Mouse (Mus musculus) urinary bladder, adult 18-20 months (tissue): ENCODE measurements at regions not wholly inside any gene's neighbourhood (a gene's known extent, or its start where the extent isn't known, plus 50 kb on each side); places are given as distances from the start of the nearest gene placed in this dataset.

Experiments used
- DNase-seq, 2 experiments: peaks; one replicate each; pipeline ENCODE4 v3.0.0; 2022; ENCODE audit warnings: low spot score in 2 of 2, mixed read lengths in 2 of 2

DNA sequence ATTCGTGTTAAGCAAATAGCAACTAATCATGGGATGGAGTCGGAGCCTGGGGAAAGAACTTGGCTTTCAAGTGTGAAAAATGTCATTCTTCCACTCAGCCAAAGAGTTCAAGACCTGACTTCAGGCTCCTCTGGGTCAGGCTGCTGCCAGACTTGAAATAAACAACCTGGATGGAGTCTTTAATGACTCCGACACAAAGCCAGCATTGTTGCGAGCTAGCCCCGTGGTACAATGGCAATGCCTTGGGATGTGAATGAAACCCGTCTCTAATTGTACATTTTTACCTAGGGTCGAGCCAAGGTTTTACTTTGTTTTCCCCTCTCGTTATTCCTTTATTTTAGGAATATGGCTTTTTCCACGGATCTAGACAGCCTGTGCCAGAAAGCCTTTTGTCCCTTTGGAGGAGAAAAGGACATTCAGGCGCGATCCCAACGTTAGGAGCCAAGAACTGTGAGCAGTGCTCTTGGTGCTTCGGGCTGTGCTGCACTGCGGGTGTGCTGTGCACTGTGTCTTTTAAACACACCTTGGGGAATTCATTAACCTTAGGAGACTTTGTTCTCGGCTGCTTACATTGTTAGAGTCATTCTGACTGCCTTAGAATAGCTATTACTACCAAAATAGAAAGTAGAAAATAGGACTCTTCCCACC is 398.1 kb downstream of the Cd83 start:
- no peak for DNase-seq

DNA sequence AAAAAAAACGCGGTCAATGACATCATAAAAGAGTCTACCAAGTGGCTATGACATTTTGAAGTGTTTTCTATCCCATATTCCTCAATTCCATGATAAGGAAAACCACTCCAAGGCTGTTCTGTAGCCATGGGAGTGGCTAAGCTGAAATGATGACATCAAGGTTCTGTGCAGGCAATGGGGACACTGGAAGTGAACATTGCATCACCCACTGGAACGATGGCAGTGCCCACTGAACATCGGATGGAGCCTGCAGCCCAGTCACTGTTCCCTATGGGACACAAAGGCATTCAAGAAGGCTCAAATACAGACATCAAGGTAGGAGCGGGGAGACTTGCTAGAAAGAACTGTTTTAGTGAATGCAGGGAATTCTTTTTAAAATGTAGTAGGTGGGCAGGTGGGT is 410.8 kb downstream of the Cd83 start:
- no peak for DNase-seq

DNA sequence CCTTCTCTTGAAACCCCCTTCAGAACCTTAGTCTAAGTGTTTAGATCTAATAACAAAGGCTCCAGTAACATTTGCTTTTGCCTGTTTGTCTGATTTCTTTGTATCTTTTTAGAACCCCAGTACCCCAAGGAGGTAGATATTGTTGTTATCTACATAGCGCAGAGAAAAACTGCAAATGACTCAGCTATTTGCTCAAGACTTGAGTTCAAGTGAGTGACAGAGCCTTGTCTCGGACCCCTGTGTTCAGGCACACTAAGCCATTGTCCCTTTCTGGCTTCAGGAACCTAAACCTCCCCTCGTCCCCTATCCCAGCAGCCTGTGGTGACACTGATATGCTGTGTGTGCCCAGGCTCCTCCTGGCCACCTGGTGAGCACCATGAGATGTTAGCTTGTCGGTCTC is 421.5 kb downstream of the Cd83 start:
- DNase-seq: no peak

- DNase-seq: no peak
Measured at GRCm38 (mm10) chr13:44206448-44206847, 421.9 kb downstream of the Cd83 start.

- no peak for DNase-seq
Measured at GRCm38 (mm10) chr13:44207400-44208005, 422.9 kb downstream of the Cd83 start.

- DNase-seq: no peak
Measured at GRCm38 (mm10) chr13:44209036-44209435, 424.5 kb downstream of the Cd83 start.

- no peak for DNase-seq
Measured at GRCm38 (mm10) chr13:44210123-44210522, 425.5 kb downstream of the Cd83 start.

- DNase-seq: no peak
Measured at GRCm38 (mm10) chr13:44212356-44212755, 427.8 kb downstream of the Cd83 start.

GRCm38 (mm10) chr13:44212936-44213335 is 428.4 kb downstream of the Cd83 start:
- DNase-seq: no peak

- DNase-seq: no peak
Measured at GRCm38 (mm10) chr13:44218266-44218665, 433.7 kb downstream of the Cd83 start.

DNA sequence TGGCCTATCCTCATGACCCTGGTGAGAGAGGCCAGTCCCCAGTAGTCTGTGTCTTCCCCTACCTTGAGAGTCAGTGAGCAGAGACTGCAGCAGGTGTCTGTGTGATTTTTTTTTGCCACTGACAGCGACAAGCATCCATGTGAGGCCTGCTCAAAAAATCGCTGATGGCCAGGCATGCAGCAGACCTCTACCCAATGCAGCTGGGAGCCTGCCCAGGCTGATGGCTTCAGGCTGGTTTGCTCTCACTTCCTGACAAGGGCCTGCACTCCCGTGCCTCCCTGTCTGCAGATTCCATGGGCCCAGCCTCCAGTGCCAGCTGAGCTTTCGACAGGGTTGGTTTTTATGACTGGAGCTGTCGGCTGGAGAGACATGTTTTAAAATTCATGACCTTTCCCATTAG is 437.1 kb downstream of the Cd83 start:
- no peak for DNase-seq

- DNase-seq: no peak
Measured at GRCm38 (mm10) chr13:44222335-44222734, 437.8 kb downstream of the Cd83 start.

GRCm38 (mm10) chr13:44227706-44228459 is 443.3 kb downstream of the Cd83 start:
- no peak for DNase-seq

DNA sequence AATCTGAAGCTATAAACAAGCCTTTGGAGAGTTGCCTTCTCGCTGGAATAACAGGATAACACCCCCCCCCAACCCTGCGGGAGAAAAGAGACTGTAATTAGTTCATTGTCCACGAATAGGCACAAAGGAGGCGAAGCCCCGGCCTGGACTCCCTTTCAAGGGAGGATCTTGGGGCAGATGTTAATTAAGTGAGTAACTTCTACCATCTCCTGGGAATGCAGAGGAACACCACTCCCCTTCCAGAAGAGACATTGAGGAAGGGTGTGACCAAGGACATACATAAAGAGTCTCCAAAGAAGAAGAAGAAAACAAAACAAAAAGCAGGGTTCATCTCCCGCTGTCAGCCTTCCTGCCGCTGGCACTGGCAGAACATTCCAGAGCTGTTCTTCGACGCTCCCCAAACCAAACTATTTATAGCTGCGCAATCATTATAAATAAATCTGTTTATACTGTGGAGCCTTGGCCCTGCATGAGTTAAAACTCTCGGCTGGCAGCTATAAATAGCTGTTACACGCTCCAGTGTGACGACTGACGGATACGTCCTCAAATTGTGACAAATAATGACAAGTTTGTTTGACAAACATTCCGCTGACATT is 444.1 kb downstream of the Cd83 start:
- DNase-seq: no peak

DNA sequence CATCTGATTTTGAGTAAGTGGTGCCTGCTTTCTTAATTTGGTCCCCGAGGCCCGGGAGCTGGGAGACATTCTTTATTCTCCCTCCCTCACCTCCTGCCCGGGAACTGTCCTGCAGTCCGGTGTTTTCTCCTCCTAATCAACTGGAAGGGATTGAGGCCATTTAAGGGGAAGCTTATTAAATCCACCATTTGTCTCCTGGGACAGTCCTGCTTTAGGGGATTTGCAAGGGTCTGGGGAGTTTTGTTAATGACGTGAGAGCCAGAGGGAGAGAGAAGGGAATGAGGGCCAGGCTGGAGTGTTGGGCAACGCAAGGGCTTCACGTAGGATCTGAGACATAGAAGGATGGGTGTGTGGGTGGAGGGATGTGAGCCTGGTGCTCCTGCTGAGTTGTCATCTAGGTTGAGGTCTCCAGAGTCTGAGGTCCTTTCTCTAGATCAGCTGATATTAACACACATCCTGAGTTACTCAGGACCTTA is 444.6 kb downstream of the Cd83 start:
- no peak for DNase-seq

DNA sequence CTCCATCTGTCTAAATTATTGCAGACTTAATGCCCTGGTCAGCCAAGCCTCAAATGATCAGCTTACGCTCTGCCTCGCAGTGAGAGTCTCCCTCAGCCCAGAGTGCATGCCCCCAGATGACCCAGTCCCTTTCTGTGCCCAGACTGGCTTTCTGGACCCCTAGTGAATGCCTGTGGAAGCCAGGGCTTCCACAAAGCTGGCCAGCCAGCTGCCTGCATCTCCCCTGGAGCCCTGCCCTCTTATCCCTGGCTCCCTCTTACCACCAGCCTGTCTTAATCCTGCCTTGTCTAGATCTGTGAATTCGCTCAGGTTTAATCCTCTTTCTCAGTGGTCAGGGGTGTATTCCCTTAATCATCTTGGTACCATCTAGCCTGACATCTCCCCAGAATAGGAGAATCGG is 446.8 kb downstream of the Cd83 start:
- DNase-seq: no peak

DNA sequence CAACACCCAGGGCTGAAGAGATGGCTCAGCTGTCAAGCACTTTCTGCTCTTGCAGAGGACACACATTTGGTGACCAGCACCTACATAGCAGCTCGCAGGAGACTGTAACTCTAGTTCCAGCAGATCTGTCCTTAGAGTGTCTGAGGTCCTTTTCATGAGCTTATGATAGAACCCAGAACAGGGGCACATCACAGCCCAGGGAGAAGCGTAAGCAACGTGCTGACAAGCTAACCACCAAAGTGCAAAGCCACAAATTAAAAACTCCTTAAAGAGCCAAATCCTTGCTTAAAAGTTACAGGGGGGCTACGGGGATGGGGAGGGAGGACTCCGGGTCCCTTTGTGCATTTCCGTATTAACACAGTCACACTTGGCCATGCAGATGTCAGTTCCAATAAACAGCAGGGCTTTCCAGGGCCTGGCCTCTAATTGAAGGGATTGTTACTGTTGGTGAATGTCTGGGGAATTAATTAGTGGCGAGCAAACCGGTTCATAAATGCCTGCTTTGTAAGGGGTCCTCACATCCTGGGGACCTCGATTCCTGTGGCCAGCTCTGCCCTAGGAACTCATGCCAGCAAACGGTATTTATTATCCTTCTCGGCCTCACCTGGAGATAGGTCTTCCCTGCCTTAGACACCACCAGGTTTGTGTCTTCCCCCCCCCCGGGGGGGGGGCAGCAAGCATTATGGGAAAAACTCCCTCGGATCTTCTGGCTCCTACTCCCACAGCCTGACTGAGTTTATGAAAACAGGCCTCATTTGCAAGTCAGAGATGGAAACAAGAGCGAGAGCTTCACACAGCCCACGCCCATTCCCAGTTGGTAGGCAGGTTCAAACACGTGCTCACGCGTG is 447.5 kb downstream of the Cd83 start:
- DNase-seq: no peak

- no peak for DNase-seq
Measured at GRCm38 (mm10) chr13:44232716-44233051, 448.1 kb downstream of the Cd83 start.

DNA sequence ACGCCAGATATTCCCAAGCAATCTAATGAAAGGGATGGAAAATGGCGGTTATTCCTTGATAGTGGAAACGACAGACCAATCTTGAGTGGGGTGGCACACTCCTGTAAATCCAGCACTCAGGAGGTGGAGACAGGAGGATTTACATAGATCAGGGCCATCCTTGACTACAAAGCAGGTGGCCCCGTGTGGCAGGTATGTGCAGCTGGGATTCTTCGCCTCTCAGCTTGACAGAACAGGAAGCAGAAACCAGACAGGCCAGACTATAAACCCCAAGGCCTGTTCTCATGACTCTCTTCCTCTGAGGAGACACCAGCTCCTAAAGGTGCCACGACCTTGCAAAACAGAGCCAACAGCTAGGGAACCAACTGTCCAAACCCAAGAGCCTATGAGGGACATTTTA is 449.7 kb downstream of the Cd83 start:
- DNase-seq: no peak

DNA sequence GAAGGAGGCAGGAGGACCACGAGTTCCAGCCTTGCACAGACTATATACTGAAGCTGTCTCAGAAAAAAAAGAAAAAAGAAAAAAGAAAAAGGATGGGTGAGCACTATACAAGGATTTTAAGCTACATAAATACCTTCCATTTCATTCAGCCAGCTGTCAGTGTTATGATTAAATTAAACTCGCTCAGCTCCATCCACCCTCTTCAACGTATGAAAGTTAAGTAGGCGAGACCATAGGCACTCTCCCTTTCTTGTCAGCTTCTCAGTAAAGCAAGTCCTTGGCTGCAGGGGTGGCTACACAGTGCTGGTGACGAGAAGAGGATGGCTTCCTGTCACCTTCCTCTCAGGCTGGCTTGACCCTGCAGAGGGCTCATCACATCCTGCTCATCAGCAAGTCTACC is 450.7 kb downstream of the Cd83 start:
- DNase-seq: no peak

DNA sequence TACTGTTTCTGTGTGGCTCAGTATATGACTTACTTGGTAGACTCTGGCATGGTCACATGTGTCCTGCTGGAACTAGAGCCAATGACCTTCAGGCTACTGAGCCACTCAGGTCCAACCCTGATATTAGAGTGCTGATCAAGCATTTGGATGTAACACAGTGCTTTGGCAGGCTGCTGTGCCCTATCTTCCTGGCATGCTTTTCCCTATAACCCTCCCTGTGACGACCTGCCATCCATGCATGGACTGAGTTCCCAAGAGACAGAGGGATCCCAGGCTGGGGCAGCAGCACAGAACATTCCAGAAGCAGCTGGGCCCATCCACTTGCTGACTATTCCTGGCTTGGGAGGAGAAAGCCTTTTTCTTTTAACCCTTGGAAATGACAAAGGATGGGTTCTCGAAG is 451.4 kb downstream of the Cd83 start:
- DNase-seq: no peak

DNA sequence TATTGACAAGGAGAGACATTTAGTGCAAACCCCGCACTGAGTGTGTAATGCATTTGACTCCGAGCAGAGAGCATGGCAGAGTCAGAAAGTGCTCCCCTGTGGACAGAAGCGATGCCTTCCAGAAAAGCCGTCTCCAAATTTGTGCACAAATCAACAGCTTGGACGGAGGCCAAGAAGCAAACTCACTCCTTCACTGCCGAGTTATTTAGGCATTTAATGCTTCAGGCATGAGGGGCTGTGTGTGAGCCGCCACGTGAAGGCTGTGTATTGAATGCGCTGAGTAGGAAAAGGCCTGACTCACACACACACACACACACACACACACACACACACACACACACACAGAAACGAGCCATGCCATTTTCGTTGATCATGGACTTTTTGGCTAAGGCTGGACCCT is 453.7 kb downstream of the Cd83 start:
- no peak for DNase-seq
